Mouse (Mus musculus): ENCODE measurements at regions not wholly inside any gene's neighbourhood (a gene's known extent, or its start where the extent isn't known, plus 50 kb on each side); places are given as distances from the start of the nearest gene placed in this dataset.
A peak's percentile ranks its signal among the peaks of the same experiment; 100 is the strongest.

DNA sequence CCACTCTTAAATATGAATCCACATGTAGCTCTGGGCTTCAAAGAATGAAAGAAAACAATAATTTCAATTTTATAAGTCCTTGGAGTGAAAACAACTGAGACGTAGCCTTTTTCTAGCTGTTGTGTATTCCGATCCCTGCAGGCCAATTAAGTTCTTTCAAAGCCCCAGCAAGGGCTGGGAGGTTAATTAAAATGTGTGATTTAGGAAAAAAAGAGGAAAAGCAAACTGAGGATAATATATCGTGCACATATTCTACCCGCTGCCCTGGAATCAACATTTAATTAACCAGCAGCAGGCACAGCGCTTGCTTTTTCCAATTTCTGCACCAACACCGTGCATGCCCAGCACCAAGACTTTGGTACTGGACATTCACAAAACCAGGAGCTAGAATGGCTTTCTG is 167.0 kb downstream of the Nectin3 start:
- Histone ChIP-seq H3K36me3 (ENCODE audit: insufficient read depth, low read length) (no peaks in the 10 kb centered on the region), H3K4me3 (ENCODE audit: low read depth, low read length) (no peak overlapping the region), H3K27ac (ENCODE audit: low read length) (no peak overlapping the region), H3K9me3 (ENCODE audit: low read length) (no peaks in the 10 kb centered on the region), H3K9ac (replicated peaks; ENCODE audit: low read depth) (no peak overlapping the region), H3K4me1 (ENCODE audit: insufficient read depth, low read depth, low read length) (no peaks in the 10 kb centered on the region), H3K4me2 (replicated peaks; ENCODE audit: low read depth, low read length) (no peak overlapping the region), H3K27me3 (replicated peaks; ENCODE audit: insufficient read depth, low read length) (no peaks in the 10 kb centered on the region)
- ATAC-seq (no peak), DNase-seq (ENCODE audit: low spot score) (no peak)
- TF ChIP-seq CTCF (IDR thresholded peaks at IDR 0.05) (no peak), EP300 (IDR thresholded peaks at IDR 0.05) (no peak)
- WGBS = 90% methylated on average over 6 of the region's 6 CpGs

DNA sequence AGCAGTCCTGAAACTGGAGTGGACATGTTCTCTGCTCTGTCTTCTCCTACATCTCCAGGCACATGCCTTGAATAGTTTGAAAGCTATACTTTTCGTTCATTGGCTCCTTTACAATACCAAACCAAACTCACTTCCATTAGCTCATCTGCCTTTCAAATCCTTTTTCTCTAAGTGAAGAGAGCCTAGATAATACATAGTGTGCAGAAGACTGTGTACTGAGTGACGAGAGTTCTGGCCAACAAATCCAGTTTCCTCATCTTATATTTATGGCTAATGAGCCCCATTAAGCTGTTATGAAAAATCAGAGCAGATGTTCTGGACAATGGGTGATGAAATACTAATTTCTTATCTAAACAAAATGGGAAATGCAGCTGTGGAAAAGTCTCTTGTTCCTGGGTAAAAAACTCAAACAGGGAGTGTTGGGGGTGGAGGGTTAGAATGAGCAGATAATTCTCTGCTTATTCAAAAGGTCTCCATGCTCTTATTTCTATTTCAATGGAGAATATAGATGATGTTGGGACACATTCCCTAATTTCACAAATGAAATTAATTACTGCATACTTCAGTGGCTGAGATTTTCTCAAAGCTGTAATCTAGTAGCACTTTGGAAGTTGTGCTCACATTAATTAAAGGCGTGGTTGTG is 144.3 kb upstream of the Gm4737 start:
- Histone ChIP-seq H3K27me3 (replicated peaks; ENCODE audit: insufficient read depth, low read length) (no peaks in the 10 kb centered on the region), H3K4me2 (replicated peaks; ENCODE audit: low read depth, low read length) (no peak overlapping the region), H3K4me1 (ENCODE audit: insufficient read depth, low read depth, low read length) (no peaks in the 10 kb centered on the region), H3K36me3 (ENCODE audit: insufficient read depth, low read length) (no peaks in the 10 kb centered on the region), H3K27ac (ENCODE audit: low read length) (no peak overlapping the region), H3K9ac (replicated peaks; ENCODE audit: low read depth) (no peak overlapping the region), H3K4me3 (ENCODE audit: low read depth, low read length) (no peak overlapping the region), H3K9me3 (ENCODE audit: low read length) (no peaks in the 10 kb centered on the region)
- peak; percentile 42 for DNase-seq (ENCODE audit: low spot score)
- WGBS = 65% methylated on average over 3 of the region's 3 CpGs
- no peak for ATAC-seq
- TF ChIP-seq CTCF (IDR thresholded peaks at IDR 0.05) = no peak
- TF ChIP-seq EP300 (IDR thresholded peaks at IDR 0.05) = no peak

DNA sequence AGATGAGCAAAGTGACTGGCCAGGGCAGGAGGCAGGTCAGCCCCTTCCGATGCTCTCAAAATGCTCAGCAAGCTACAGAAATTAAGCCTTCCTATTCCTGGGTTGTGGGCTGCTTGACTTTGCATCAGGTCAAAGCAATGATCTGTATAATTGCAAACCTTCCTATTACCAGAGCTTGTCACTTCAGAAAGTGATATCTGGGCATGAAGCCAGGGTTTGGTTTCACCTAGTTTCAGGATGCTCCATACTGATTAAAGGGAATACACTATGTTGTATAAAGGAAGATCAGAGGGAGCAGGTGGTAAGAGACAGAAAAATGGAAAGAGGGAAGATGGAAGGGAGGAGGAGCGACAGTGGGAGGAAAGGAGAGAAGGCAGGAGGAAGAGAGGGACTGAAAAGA is 142.3 kb upstream of the Gm4737 start:
- TF ChIP-seq EP300 (IDR thresholded peaks at IDR 0.05) (no peak), CTCF (IDR thresholded peaks at IDR 0.05) (no peak)
- ATAC-seq (no peak), DNase-seq (ENCODE audit: low spot score) (no peak)
- Histone ChIP-seq H3K27ac (ENCODE audit: low read length) (no peak overlapping the region), H3K9me3 (ENCODE audit: low read length) (no peaks in the 10 kb centered on the region), H3K36me3 (ENCODE audit: insufficient read depth, low read length) (no peaks in the 10 kb centered on the region), H3K4me2 (replicated peaks; ENCODE audit: low read depth, low read length) (no peak overlapping the region), H3K9ac (replicated peaks; ENCODE audit: low read depth) (no peak overlapping the region), H3K27me3 (replicated peaks; ENCODE audit: insufficient read depth, low read length) (no peaks in the 10 kb centered on the region), H3K4me3 (ENCODE audit: low read depth, low read length) (no peak overlapping the region), H3K4me1 (ENCODE audit: insufficient read depth, low read depth, low read length) (no peaks in the 10 kb centered on the region)
- WGBS = 71% methylated on average over 2 of the region's 2 CpGs

DNA sequence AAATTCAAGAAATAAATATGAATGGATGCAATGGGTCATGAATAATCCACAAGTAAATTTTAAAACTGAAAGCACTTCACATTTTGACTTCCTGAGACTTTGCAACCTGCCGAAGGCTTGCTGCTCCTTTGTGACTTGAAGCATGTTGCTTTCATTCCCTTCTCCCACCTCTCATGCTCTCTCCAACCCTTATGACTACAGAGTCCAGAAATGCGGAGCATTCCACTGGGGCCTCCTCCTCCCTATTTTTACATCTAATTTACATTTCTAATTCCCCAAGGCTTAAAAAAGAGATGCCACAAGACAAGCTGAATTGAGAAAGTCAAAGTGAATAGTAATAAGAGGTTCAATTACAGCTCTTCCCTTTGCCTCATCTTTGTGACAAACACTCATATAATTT is 141.5 kb upstream of the Gm4737 start:
- no peaks in the 10 kb centered on the region for H3K9me3 ChIP-seq (ENCODE audit: low read length)
- no peak for ATAC-seq
- no peaks in the 10 kb centered on the region for H3K4me1 ChIP-seq (ENCODE audit: insufficient read depth, low read depth, low read length)
- no peak overlapping the region for H3K9ac ChIP-seq (replicated peaks; ENCODE audit: low read depth)
- H3K36me3 ChIP-seq (ENCODE audit: insufficient read depth, low read length) = no peaks in the 10 kb centered on the region
- H3K4me3 ChIP-seq (ENCODE audit: low read depth, low read length) = no peak overlapping the region
- WGBS = 73% methylated on average over 2 of the region's 2 CpGs
- TF ChIP-seq EP300 (IDR thresholded peaks at IDR 0.05) = no peak
- no peak for TF ChIP-seq CTCF (IDR thresholded peaks at IDR 0.05)
- no peak for DNase-seq (ENCODE audit: low spot score)
- no peaks in the 10 kb centered on the region for H3K27me3 ChIP-seq (replicated peaks; ENCODE audit: insufficient read depth, low read length)
- H3K27ac ChIP-seq (ENCODE audit: low read length) = no peak overlapping the region
- H3K4me2 ChIP-seq (replicated peaks; ENCODE audit: low read depth, low read length) = no peak overlapping the region

DNA sequence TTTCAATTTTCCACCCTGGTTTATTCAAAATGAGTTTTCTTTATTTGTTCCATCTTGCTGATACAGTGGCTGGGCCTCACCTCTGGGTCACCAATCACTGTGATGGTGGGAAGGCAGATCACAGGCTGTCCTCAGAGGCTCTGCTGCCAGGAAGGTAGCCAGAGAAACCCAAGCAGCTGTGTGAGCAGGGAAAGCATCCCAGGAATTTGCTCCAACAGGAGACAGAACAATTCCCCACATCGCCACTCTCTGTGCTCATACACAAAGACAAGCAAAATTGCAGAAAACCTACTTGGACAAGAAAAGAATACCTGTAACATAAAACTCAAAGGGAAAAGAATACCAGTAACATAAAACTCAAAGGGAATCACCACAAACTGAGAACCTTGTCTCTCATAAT is 139.0 kb upstream of the Gm4737 start:
- H3K36me3 ChIP-seq (ENCODE audit: insufficient read depth, low read length) = no peaks in the 10 kb centered on the region
- WGBS = 35% methylated on average over 1 of the region's 1 CpGs
- ATAC-seq = no peak

DNA sequence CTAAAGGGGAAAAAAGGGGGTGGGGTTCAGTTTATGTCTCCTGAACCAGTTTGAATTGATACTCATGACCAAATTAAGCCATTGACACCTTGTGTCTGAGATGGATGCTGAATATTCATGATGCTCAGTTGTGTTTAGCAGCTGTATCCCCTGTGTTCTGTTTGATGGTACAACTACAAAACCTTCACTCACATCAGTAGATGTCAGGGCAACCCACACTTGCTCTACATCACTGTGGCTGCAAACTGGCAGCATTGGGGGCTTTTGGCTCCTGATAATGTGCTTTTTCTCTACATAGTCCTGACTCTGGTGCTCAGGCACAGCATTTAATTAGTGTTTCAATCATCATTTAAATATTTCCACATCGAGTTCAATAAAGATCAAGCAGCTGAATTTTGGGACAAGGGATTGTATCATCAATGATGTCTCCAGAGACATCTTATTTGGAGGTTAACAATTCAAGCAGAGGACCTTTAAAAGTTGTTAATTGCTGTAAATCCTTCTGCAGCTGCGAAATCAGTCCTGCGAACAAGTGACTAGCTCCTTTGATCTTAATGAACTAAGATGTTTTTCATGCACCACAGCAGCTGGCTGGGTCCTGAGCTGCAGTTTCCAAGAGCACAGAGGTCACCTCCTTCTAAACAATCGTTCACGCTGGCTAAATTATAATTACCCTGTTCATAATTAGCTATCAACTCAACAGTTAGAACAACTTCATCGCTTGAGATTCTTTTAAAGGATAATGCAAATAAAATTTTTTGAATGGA is 136.4 kb upstream of the Gm4737 start:
- 68% methylated on average over 6 of the region's 6 CpGs for WGBS
- no peak overlapping the region for H3K9ac ChIP-seq (replicated peaks; ENCODE audit: low read depth)
- no peak overlapping the region for H3K27ac ChIP-seq (ENCODE audit: low read length)
- H3K4me3 ChIP-seq (ENCODE audit: low read depth, low read length) = no peak overlapping the region
- no peaks in the 10 kb centered on the region for H3K9me3 ChIP-seq (ENCODE audit: low read length)
- H3K27me3 ChIP-seq (replicated peaks; ENCODE audit: insufficient read depth, low read length) = no peaks in the 10 kb centered on the region
- ATAC-seq = no peak
- no peak for DNase-seq (ENCODE audit: low spot score)
- no peak overlapping the region for H3K4me2 ChIP-seq (replicated peaks; ENCODE audit: low read depth, low read length)
- no peaks in the 10 kb centered on the region for H3K4me1 ChIP-seq (ENCODE audit: insufficient read depth, low read depth, low read length)
- no peak for TF ChIP-seq EP300 (IDR thresholded peaks at IDR 0.05)
- TF ChIP-seq CTCF (IDR thresholded peaks at IDR 0.05) = no peak
- H3K36me3 ChIP-seq (ENCODE audit: insufficient read depth, low read length) = no peaks in the 10 kb centered on the region

More for the DNA sequence above, 139.0 kb upstream of the Gm4737 start:
- Histone ChIP-seq H3K4me3 (ENCODE audit: low read depth, low read length) (no peak overlapping the region), H3K27ac (ENCODE audit: low read length) (no peak overlapping the region), H3K9me3 (ENCODE audit: low read length) (no peaks in the 10 kb centered on the region), H3K4me1 (ENCODE audit: insufficient read depth, low read depth, low read length) (no peaks in the 10 kb centered on the region), H3K4me2 (replicated peaks; ENCODE audit: low read depth, low read length) (no peak overlapping the region), H3K27me3 (replicated peaks; ENCODE audit: insufficient read depth, low read length) (no peaks in the 10 kb centered on the region), H3K9ac (replicated peaks; ENCODE audit: low read depth) (no peak overlapping the region)
- no peak for DNase-seq (ENCODE audit: low spot score)
- TF ChIP-seq EP300 (IDR thresholded peaks at IDR 0.05) = no peak
- no peak for TF ChIP-seq CTCF (IDR thresholded peaks at IDR 0.05)

Measured in lung, postnatal 0 days (tissue).